Mouse (Mus musculus) hindbrain, embryonic 10.5 days (tissue): ENCODE data around the gene Serpine2. TPM values are rescaled to one million over a fixed set of nuclear protein-coding genes. Genes with fewer than 3 reads are reported as not detected.

ENCODE experiments used
- DNase-seq: peaks from one replicate; pipeline ENCODE4 v3.0.0-alpha.2; 2017; ENCODE audit warnings: low spot score
- H3K27ac ChIP-seq: fragments of 300-500 bp; sonication (generic); 2 replicates; pipeline ENCODE4 v1.5.1; 2016; ENCODE audit warnings: mild to moderate bottlenecking, moderate library complexity
- H3K27me3 ChIP-seq: fragments of 300-500 bp; sonication (generic); 2 replicates; pipeline ENCODE4 v1.6.1; 2016; ENCODE audit warnings: mild to moderate bottlenecking; ENCODE audit not compliant: poor library complexity, insufficient read depth, severe bottlenecking
- H3K36me3 ChIP-seq: fragments of 300-500 bp; sonication (generic); 2 replicates; pipeline ENCODE4 v1.6.1; 2016; ENCODE audit warnings: mild to moderate bottlenecking, moderate library complexity
- H3K4me1 ChIP-seq: fragments of 300-500 bp; sonication (generic); replicated peaks from 2 replicates; pipeline ENCODE4 v1.6.1; 2016; ENCODE audit warnings: mild to moderate bottlenecking
- H3K4me3 ChIP-seq: fragments of 300-500 bp; sonication (generic); 2 replicates; pipeline ENCODE4 v1.5.1; 2016; ENCODE audit warnings: mild to moderate bottlenecking, moderate library complexity
- H3K9me3 ChIP-seq: fragments of 300-500 bp; sonication (generic); 2 replicates; pipeline ENCODE4 v1.6.1; 2016; ENCODE audit warnings: mild to moderate bottlenecking, moderate library complexity
- WGBS: fragments of 180-500 bp; shearing (Covaris S2); methylation state at CpG from one replicate; pipeline ENCODE4 v1.1.7; 2016; 5-methylcytosine and 5-hydroxymethylcytosine counted together
- polyA plus RNA-seq: library from polyadenylated mRNA; unstranded; fragments of >200 nt; fragmentation: Nextera tagmentation; extraction: Ambion mirVana; gene quantifications from 2 replicates; pipeline ENCODE4 v1.2.1, GENCODE M21; 2016

Serpine2 gene
- polyA plus RNA-seq, 1 experiment from 2014 or later = 68.2 TPM

DNA sequence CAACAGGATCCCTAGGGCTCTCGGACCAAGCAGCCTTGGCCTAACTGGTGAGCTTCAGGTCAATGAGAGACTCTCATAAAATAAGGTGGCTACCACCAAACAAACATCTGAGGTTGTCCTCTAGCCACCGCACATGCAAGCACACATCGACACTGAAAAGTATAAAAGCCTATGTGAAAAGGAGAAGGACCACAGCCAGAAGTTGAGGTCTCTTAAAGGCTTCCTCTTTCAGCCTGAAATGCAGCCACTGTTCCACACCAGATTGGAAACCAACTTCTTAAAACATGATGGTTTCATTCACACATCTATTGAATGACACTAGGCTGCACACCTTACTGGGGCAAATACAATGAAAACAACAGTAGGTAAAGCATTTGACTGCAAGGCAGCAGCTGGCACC lies 7.5 kb downstream of the Serpine2 start:
- H3K4me1 ChIP-seq = peaks cover 17% of the 10 kb centered on the region
- H3K36me3 ChIP-seq = 0 out of 2 replicates have a peak, but pooled peaks cover 4% of the 10 kb centered on the region
- DNase-seq = no peak
- H3K27ac ChIP-seq = no peak overlapping the region
- H3K4me3 ChIP-seq = no peak overlapping the region
- 95% methylated on average over 3 of the region's 3 CpGs for WGBS
- H3K27me3 ChIP-seq = peaks cover 14% of the 10 kb centered on the region; the same call in 1 of the 2 replicates
- H3K9me3 ChIP-seq = no peaks in the 10 kb centered on the region

DNA sequence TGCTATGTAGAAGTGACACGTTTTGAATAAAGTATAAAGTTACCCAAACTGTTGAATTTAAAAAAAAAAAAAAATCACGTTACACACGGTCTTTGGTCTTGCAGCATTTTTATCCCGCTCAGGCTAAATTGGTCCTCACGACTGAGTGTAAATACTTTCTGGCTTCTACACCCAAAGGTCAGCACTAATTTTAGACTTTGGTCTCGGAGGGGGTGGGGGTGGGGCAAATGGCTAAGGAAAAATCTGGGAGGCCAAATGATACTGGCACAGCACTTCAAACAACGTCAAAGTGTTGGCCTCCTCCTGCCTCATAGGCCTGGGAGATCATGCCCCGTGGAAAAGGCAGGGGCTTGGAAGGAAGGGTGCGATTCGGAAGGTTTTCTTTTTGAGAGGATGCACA lies 10.6 kb downstream of the Serpine2 start:
- Histone ChIP-seq H3K4me3 (no peak overlapping the region), H3K36me3 (0 out of 2 replicates have a peak, but pooled peaks cover 4% of the 10 kb centered on the region), H3K27ac (no peak overlapping the region), H3K4me1 (no peaks in the 10 kb centered on the region), H3K9me3 (no peaks in the 10 kb centered on the region), H3K27me3 (no peaks in the 10 kb centered on the region)
- 83% methylated on average over 10 of the region's 10 CpGs for WGBS
- DNase-seq = no peak

DNA sequence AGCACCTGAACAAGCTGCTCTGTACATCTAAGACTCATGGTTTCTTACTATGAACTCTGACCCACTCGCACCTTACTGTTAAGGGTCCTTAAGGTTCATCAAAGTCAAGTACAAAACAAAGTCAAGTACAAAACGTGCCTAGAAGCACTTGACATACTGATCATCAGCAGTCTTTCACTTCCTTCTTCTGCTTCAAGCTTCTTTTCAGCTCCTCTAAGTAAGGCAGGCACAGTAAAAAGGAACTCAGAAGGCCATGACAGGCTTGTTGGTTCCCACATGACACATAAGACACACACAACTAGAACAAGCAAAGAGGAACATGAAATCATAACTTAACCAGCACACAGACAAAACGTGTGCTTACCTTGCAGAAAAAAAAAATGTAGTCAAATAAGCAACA lies 12.3 kb downstream of the Serpine2 start:
- Histone ChIP-seq H3K27me3 (no peaks in the 10 kb centered on the region), H3K27ac (no peak overlapping the region), H3K9me3 (no peaks in the 10 kb centered on the region), H3K4me1 (no peaks in the 10 kb centered on the region), H3K36me3 (0 out of 2 replicates have a peak, but pooled peaks cover 4% of the 10 kb centered on the region), H3K4me3 (no peak overlapping the region)
- 82% methylated on average over 3 of the region's 3 CpGs for WGBS
- DNase-seq = no peak

DNA sequence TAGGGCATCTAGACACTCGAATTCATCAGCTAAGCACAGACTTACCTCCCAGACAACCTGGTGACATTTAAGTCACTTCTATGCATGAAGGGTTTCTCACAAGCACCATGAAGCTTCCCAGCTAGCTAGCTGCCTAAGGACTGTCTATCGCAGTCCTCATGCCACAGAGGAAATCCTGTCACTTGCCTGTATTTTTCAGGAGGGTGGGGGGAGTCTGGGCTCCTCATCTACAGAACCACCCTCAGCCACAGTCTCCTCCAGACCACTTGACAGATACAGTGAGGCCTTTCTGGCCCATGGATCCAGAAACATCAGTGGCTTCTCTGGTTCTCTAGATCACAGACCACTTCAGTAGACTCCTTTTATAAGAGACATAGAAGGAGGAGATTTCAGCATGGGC lies 14.1 kb downstream of the Serpine2 start:
- Histone ChIP-seq H3K36me3 (0 out of 2 replicates have a peak, but pooled peaks cover 4% of the 10 kb centered on the region), H3K9me3 (no peaks in the 10 kb centered on the region), H3K27ac (no peak overlapping the region), H3K4me3 (no peak overlapping the region), H3K4me1 (no peaks in the 10 kb centered on the region), H3K27me3 (no peaks in the 10 kb centered on the region)
- DNase-seq = no peak
- WGBS = 84% methylated on average over 2 of the region's 2 CpGs

DNA sequence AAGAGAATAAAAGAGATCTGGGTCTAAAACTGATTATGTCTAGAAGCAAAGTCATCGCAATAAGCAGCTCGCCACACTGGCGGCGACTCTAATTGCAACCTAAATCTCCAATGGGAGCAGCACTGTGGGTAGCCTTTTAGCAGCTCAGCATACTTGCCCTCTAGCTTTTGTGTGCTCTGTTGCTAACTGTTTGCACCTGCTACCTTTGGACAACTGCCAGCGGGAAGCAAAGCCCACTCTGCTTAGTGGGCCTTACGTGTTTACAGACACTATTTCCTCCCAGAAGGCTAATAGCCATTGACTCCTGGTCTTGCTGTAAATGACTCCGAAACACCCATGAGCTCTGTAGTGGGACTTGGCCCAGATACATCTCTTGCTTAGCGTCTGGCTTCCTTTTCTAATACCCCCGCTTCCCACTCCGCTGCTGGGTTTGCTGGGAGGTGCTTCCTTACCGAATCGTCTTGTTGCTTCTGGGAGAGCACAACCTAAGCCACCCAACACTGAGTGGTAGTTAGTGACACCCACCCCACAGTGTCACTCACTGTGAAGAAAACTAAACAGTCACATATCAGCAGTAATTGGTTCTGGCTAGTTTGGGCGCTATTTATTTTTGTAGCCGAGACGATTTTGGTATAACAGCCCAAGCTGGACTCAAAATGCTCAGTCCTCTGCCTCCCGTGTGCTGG lies 28.1 kb downstream of the Serpine2 start:
- no peaks in the 10 kb centered on the region for H3K36me3 ChIP-seq
- no peaks in the 10 kb centered on the region for H3K4me1 ChIP-seq
- no peak overlapping the region for H3K4me3 ChIP-seq
- no peaks in the 10 kb centered on the region for H3K9me3 ChIP-seq
- no peaks in the 10 kb centered on the region for H3K27me3 ChIP-seq
- no peak for DNase-seq
- no peak overlapping the region for H3K27ac ChIP-seq
- WGBS = 83% methylated on average over 16 of the region's 16 CpGs

DNA sequence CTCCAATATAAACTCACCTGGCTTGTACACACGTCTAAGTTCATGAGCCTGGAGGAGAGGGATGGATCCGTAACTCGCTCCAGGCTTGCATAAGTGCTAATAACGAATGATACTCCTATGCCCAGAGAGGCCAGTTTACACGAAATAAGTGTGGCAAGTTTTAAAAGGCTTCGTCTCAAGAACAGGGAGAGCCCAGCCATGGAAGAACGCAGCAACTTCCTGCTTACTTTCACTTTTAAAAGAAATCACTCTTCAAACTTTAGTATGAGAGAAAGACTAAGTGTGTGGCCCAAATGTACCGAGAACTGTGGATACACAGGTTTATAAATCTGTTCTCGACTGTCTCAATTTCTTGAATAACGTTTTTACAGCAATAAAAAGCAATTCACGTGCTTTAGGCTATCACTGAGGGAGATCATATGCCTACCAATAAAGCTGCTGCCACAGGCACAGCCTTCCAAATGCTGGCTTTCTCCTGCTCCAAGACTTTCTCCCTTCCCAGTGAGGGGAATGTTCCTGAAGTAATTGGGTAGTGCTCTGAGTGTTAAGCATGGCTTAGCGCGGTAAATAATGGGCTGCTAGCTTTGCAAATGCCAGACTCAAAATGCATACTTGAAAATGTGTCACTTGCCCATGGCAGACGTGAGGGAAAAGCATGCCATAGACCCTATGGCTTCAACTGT lies 36.9 kb downstream of the Serpine2 start:
- no peaks in the 10 kb centered on the region for H3K9me3 ChIP-seq
- no peak overlapping the region for H3K27ac ChIP-seq
- peaks cover 12% of the 10 kb centered on the region; the same call in 1 of the 2 replicates for H3K36me3 ChIP-seq
- 83% methylated on average over 14 of the region's 14 CpGs for WGBS
- H3K4me3 ChIP-seq = no peak overlapping the region
- H3K27me3 ChIP-seq = no peaks in the 10 kb centered on the region
- H3K4me1 ChIP-seq = no peaks in the 10 kb centered on the region
- DNase-seq = no peak

DNA sequence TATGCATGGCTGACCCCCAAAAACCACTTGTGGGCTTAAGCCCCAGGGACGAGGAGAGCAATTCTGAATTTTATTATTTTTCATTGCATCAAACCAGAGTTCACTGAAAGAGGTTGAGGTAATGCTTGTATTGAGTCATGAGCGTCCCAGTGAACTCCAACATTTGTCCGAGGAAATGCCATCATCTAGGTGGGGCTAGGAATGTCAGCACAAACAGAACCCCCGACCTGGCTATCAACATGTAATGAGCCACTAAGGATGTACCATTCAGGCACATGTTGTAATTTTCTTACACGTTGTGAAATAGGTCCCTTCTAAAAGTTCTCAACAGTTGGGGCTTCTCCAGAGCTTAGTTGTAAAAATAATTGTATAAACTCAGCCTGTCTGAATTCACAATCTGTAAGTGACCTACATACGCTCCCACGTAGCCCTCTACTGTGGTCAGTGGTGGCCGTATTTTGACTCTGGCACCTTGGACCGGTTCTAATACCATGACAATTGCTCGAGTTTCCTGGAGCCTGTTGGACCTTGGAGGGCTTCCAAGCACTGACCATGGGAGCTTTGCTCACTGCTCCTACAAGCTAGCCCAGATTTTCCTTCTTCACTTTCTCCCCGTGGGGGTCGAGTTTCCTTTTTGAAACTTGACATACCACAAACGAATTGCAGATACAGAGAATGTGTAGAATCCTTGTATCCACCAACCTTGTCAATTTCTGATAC lies 38.0 kb downstream of the Serpine2 start:
- DNase-seq = no peak

DNA sequence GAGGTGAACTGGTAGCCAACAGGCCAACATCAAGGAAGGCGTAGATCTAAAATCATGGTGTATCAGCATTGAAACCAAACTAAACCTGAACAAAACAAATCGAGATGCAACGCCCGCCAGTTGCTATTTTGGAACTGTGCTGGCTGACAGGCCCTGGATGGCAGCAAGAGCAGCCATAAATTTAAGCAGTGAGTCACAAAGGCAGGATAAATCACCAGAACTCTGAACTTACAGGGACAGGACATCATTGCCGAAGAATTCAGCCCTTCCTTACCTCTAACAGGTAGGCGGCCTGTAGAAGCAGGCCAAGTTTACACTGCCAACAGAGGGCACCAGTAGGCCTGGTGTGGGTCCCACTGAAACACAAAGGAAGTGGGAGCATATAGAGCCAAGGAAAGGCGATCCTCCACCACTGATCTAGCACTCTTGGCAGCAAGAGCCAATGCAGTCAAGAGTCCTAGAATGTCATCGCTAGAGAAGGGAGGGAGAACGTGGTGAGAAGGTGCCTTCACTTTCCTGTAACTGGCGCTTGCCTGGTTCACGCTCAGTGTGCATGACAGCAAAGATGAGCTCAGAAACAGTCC lies 41.6 kb downstream of the Serpine2 start:
- WGBS = 92% methylated on average over 11 of the region's 11 CpGs
- no peaks in the 10 kb centered on the region for H3K27me3 ChIP-seq
- peaks cover 18% of the 10 kb centered on the region for H3K36me3 ChIP-seq
- no peaks in the 10 kb centered on the region for H3K9me3 ChIP-seq
- H3K4me1 ChIP-seq = no peaks in the 10 kb centered on the region
- no peak for DNase-seq
- no peak overlapping the region for H3K27ac ChIP-seq
- H3K4me3 ChIP-seq = no peak overlapping the region

More for the DNA sequence above, 38.0 kb downstream of the Serpine2 start:
- Histone ChIP-seq H3K9me3 (no peaks in the 10 kb centered on the region), H3K27me3 (no peaks in the 10 kb centered on the region), H3K27ac (no peak overlapping the region), H3K4me1 (no peaks in the 10 kb centered on the region), H3K36me3 (peaks cover 12% of the 10 kb centered on the region; the same call in 1 of the 2 replicates), H3K4me3 (no peak overlapping the region)
- 81% methylated on average over 13 of the region's 13 CpGs for WGBS

DNA sequence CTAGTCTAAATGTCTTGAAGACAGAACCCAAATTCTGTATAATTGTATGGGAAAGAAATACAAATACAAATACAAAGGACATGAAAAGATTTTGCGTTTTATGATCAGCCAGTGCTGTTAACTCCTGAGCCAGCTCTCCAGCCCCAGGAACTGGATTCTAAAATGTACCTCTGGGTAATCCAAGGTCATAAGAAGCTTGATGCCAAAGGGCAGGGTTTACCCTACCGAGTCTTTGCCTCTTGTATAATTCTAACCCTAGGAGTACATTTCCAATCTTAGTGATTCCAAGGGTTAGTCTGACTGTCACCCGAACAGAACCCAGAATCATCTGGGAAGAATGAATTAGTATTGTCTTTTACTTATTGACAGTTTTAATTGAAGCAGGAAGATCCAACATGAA lies 45.5 kb downstream of the Serpine2 start:
- no peak overlapping the region for H3K27ac ChIP-seq
- H3K36me3 ChIP-seq = peaks cover 11% of the 10 kb centered on the region
- H3K27me3 ChIP-seq = no peaks in the 10 kb centered on the region
- no peak overlapping the region for H3K4me3 ChIP-seq
- H3K9me3 ChIP-seq = no peaks in the 10 kb centered on the region
- WGBS = 92% methylated on average over 3 of the region's 3 CpGs
- H3K4me1 ChIP-seq = no peaks in the 10 kb centered on the region
- DNase-seq = no peak

DNA sequence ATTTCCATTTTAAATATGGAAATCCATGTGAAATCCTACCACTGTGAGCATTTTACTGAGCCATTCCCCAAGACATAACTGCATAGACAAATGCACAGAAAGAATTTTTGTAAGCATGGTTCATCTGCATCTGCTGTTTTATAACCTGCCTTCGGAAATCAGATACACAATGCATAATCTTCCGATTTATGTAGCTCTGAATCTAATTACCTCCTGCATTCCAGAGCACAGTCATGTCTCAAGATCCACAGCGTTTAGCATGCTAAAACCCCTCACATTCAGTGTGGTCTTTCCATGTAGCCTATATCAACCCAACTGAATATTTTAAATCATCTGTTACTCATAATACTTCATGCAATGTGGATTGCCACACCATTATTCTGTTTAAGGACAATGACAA lies 51.5 kb downstream of the Serpine2 start:
- H3K27me3 ChIP-seq = no peaks in the 10 kb centered on the region
- no peak overlapping the region for H3K27ac ChIP-seq
- H3K9me3 ChIP-seq = no peaks in the 10 kb centered on the region
- DNase-seq = no peak
- no peak overlapping the region for H3K4me3 ChIP-seq
- no peaks in the 10 kb centered on the region for H3K4me1 ChIP-seq
- 0 out of 2 replicates have a peak, but pooled peaks cover 4% of the 10 kb centered on the region for H3K36me3 ChIP-seq
- WGBS = 88% methylated on average over 3 of the region's 3 CpGs

DNA sequence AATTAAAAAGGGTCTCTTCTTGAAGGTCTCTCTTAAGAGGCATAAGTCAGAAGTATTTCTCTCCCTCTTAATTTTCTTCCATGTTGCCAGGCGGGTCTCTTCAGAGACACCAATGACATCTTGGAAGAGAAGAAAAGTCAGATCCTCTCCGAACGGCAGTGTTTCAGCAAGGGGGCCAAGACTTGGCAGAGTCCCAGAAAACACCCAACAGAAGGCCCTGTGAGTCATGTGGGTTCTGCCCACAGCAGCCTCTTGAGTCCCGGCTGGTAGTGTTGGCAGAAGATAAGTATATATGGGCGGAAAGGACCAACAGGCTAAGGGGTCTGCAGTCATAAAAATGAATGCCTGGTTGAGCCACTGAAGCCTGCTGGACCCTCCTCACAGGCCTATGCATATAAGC lies 54.1 kb downstream of the Serpine2 start:
- Histone ChIP-seq H3K36me3 (peaks cover 7% of the 10 kb centered on the region; the same call in 1 of the 2 replicates), H3K9me3 (no peaks in the 10 kb centered on the region), H3K4me3 (no peak overlapping the region), H3K27ac (no peak overlapping the region), H3K27me3 (no peaks in the 10 kb centered on the region), H3K4me1 (no peaks in the 10 kb centered on the region)
- WGBS = 93% methylated on average over 5 of the region's 5 CpGs
- DNase-seq = no peak

DNA sequence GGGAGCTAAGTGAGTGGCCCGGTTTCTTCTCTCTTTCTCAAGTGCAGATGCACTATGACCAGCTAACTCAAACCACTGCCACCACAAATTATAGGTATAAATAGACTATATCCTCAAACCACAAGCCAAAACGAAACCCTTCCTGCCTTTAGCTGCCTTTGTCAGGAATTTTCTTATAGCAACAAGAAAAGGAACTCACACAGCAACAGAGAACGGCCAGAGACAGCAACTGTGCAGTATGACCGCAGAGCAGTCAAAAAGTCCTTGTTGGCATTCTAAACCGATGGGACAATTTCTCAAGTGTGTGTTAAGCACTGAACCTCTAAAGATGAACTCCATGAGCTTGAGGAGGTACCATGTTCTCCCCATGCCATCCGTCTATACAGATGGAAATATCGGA lies 57.4 kb downstream of the Serpine2 start:
- Histone ChIP-seq H3K27me3 (no peaks in the 10 kb centered on the region), H3K4me3 (no peak overlapping the region), H3K9me3 (no peaks in the 10 kb centered on the region), H3K27ac (no peak overlapping the region), H3K36me3 (peaks cover 7% of the 10 kb centered on the region; the same call in 1 of the 2 replicates), H3K4me1 (no peaks in the 10 kb centered on the region)
- no peak for DNase-seq
- 88% methylated on average over 7 of the region's 7 CpGs for WGBS
